Mouse (Mus musculus) lung, postnatal 0 days (tissue): ENCODE measurements around the gene Soga1.

Experiments used
- CTCF ChIP-seq: IDR thresholded peaks from 2 replicates; pipeline ENCODE4 v1.5.1; 2016; ENCODE audit warnings: antibody characterized with exemption, mild to moderate bottlenecking
- EP300 ChIP-seq: IDR thresholded peaks from 2 replicates; pipeline ENCODE4 v1.6.1; 2016; ENCODE audit warnings: antibody characterized with exemption, mild to moderate bottlenecking, control low read depth

GRCm38 (mm10) chr2:156973316-156974100, 105.5 kb downstream of the Soga1 start:
- TF ChIP-seq CTCF, result no peak
- no peak for TF ChIP-seq EP300
